Mouse (Mus musculus) liver, postnatal 0 days (tissue): Measurements from ENCODE around the gene Dzank1. TPM values are rescaled to one million over a fixed set of nuclear protein-coding genes. Genes with fewer than 3 reads are reported as not detected.

Experiments
- ATAC-seq: fragments of 200-750 bp; cut with Nextera tagmentation; 2 replicates; pipeline ENCODE4 v1.8.0; 2017; ENCODE audit warnings: mild to moderate bottlenecking, moderate library complexity
- DNase-seq: peaks from one replicate; pipeline ENCODE4 v3.0.0-alpha.2; 2016
- H3K27ac ChIP-seq: fragments of 300-500 bp; sonication (generic); 2 replicates; pipeline ENCODE4 v1.5.1; 2014; ENCODE audit warnings: antibody characterized with exemption, moderate library complexity, mild to moderate bottlenecking, low read depth
- H3K27me3 ChIP-seq: fragments of 300-500 bp; sonication (generic); 2 replicates; pipeline ENCODE4 v1.6.1; 2014; ENCODE audit warnings: low read length, control low read depth, mixed read lengths; ENCODE audit not compliant: insufficient read depth
- H3K36me3 ChIP-seq: fragments of 300-500 bp; sonication (generic); replicated peaks from 2 replicates; pipeline ENCODE4 v1.6.1; 2014; ENCODE audit warnings: mild to moderate bottlenecking, control low read depth, low read length, moderate library complexity, mixed read lengths; ENCODE audit not compliant: insufficient read depth
- H3K4me1 ChIP-seq: fragments of 300-500 bp; sonication (generic); 2 replicates; pipeline ENCODE4 v1.6.1; 2014; ENCODE audit warnings: antibody characterized with exemption, mild to moderate bottlenecking, control low read depth; ENCODE audit not compliant: insufficient read depth
- H3K4me2 ChIP-seq: fragments of 300-500 bp; sonication (generic); 2 replicates; pipeline ENCODE4 v1.6.1; 2014; ENCODE audit warnings: low read depth, mild to moderate bottlenecking, low read length, moderate library complexity, mixed read lengths
- H3K4me3 ChIP-seq: fragments of 300-500 bp; sonication (generic); 2 replicates; pipeline ENCODE4 v1.5.1; 2014; ENCODE audit warnings: low read depth, low read length
- H3K9ac ChIP-seq: fragments of 300-500 bp; sonication (generic); replicated peaks from 2 replicates; pipeline ENCODE4 v1.6.1; 2014; ENCODE audit warnings: mild to moderate bottlenecking, moderate library complexity
- H3K9me3 ChIP-seq: fragments of 300-500 bp; sonication (generic); 2 replicates; pipeline ENCODE4 v1.6.1; 2016; ENCODE audit warnings: mild to moderate bottlenecking, control low read depth, low read length, mixed read lengths
- CTCF ChIP-seq: sonication (generic); IDR thresholded peaks from 2 replicates; pipeline ENCODE4 v1.5.1; 2016; ENCODE audit warnings: antibody characterized with exemption, low read depth
- EP300 ChIP-seq: IDR thresholded peaks from 2 replicates; pipeline ENCODE4 v1.6.1; 2016; ENCODE audit warnings: antibody characterized with exemption, low read depth, mild to moderate bottlenecking
- WGBS: fragments of 180-500 bp; shearing (Covaris S2); extraction: QIAGEN DNeasy Blood & Tissue Kit; methylation state at CpG from one replicate; pipeline ENCODE4 v1.1.7; 2014; ENCODE audit not compliant: insufficient replicate concordance; 5-methylcytosine and 5-hydroxymethylcytosine counted together
- polyA plus RNA-seq: library from polyadenylated mRNA; unstranded; fragments of >200 nt; fragmentation: Nextera tagmentation; extraction: Ambion mirVana; gene quantifications from 2 replicates; pipeline ENCODE4 v1.2.1, GENCODE M21; 2015

The Dzank1 gene
- polyA plus RNA-seq: 0.02 and 0.04 TPM in 2 replicates

DNA sequence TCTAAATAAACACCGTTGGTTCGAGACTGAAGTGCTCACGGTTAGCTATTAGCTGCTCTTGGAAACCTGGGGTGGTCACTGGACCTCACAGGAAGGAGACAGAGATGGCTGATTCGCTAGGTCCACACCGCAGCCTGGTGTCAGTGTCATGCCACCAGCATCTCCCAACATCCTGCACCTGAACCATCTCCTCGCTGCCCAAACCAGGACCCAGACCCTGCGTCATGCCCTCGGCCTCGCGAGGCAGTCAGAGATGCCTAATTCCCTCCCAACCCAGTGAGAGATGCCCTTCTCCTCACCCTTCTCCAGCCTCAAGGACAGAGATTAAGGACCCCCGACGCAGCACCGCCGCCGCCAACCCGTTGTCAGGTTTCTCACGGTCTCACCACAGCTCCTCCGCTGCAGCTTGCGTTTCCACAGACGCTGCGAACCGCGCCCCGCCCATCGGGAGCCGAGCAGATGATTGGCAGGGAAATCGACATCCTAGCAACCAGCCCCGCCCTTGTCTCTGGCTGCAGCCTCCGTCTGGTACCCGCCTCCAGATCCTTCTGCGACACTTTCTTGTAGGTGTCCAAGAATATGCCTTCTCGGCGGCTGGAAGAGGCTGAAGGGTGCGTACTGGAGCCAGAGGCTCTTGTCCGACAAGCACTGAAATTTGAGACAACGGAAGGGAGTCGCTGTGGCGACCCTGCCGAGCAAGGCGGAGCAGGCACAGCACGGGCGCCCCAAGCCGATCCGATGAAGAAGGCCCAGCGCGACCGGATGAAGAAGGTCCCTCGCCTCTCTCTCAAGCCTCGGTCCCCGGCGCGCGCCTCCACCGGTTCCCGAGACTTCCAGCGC is at the start of gene Dzank1, which contains the start of gene Polr3f:
Dzank1 (minus strand) TSS at position 434 of the 840 bp plus-strand sequence.
Polr3f (plus strand) TSS at position 738 of the 840 bp plus-strand sequence.
- H3K9me3 ChIP-seq: no peaks in the 10 kb centered on the region
- H3K27ac ChIP-seq: peak within 1 kb of the TSS; percentile 73
- H3K4me1 ChIP-seq: peaks cover 19% of the 10 kb centered on the region
- H3K4me2 ChIP-seq: peak within 1 kb of the TSS; percentile 91
- peaks cover 13% of the 10 kb centered on the region; the same call in 1 of the 2 replicates for H3K36me3 ChIP-seq
- DNase-seq: peak; percentile 97
- ATAC-seq: peak; percentile 99
- peak within 1 kb of the TSS; percentile 82 for H3K4me3 ChIP-seq
- peak; percentile 15; the same call in 1 of the 2 replicates for TF ChIP-seq CTCF
- peak; percentile 79 for TF ChIP-seq EP300
- H3K9ac ChIP-seq: peak within 1 kb of the TSS; percentile 92
- peaks cover 9% of the 10 kb centered on the region; the same call in 1 of the 2 replicates for H3K27me3 ChIP-seq
- 2% methylated on average over 56 of the region's 56 CpGs for WGBS

DNA sequence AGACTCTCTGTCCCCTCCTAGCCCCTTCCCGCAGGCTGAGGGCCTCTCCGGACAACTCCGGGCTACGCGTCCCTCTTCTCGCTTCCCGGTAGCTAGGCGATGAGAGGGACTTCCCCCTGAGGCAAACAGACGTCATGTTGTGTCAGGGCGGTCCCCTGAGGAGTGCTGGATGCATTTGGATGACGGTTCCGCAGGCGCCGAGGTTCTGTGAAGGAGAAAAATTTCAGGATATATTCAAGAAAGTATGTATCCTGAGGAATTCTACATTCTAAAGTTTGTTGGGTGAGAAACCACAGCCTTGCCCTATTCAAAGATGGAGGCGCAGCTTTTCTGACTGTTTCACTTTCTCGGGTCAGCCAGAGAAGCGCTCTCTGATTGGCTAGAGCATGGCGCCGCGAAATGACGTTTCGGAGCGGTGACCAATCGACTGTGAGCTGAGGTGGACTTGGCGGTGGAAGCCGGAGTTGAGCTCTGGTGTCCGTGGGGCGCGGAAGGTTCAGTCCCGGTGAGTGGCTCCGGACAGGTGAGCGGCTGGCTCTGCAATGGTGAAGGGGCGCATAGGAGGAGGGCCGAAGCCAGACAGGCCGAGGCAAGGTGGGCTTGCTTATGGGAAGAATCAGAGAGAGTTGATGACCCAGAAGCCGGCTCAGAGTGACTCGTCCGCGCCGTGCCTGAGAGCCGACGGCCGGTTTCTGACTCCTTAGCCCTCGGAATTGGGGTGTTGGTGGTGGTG is 28.8 kb upstream of the Dzank1 start, which contains the start of gene Sec23b:
Sec23b (plus strand) TSS at position 410 of the 733 bp plus-strand sequence.
- under 1% methylated on average over 44 of the region's 44 CpGs for WGBS
- peak; percentile 97 for DNase-seq
- peak within 1 kb of the TSS; percentile 81 for H3K4me3 ChIP-seq
- ATAC-seq: peak; percentile 99
- peak within 1 kb of the TSS; percentile 84 for H3K27ac ChIP-seq
- no peaks in the 10 kb centered on the region for H3K27me3 ChIP-seq
- TF ChIP-seq EP300 (no peak), CTCF (no peak)
- peak within 1 kb of the TSS; percentile 81 for H3K9ac ChIP-seq
- peaks cover 12% of the 10 kb centered on the region for H3K4me1 ChIP-seq
- H3K4me2 ChIP-seq: peak within 1 kb of the TSS; percentile 73
- H3K36me3 ChIP-seq: peaks cover 10% of the 10 kb centered on the region
- H3K9me3 ChIP-seq: no peaks in the 10 kb centered on the region

DNA sequence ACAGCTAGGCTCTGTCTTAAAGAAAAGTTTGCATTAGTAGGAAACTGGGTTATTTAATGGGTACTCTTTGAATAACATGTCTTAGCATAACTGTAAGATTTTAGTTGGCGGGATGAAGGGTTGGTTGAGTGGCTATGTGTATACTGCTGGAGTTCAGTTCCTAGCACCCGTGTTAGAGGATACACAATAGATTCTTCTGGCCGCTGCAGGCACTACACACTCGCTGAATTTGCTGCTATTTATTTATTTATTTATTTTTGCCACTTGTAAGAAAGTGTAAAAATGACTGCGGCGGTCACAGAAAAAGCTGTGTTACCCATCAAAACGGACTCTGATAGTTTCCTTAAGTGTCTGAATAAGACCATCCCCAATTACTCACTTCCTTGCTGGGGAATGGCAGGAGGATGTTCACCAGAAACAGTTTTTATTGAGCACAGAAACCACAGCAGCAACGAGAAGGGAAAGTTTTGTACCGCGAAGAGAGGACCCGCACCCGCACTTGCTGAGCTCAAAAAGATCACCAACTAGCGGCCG is 28.1 kb upstream of the Dzank1 start:
- H3K27me3 ChIP-seq: no peaks in the 10 kb centered on the region
- H3K27ac ChIP-seq: peak overlapping the region; percentile 84
- peak overlapping the region; percentile 81 for H3K9ac ChIP-seq
- no peaks in the 10 kb centered on the region for H3K9me3 ChIP-seq
- no peak for ATAC-seq
- H3K36me3 ChIP-seq: peaks cover 10% of the 10 kb centered on the region
- H3K4me1 ChIP-seq: peaks cover 14% of the 10 kb centered on the region
- peak overlapping the region; percentile 81 for H3K4me3 ChIP-seq
- peak; percentile 14 for DNase-seq
- H3K4me2 ChIP-seq: peak overlapping the region; percentile 73
- TF ChIP-seq EP300: no peak
- TF ChIP-seq CTCF: no peak
- WGBS: 2% methylated on average over 14 of the region's 14 CpGs

DNA sequence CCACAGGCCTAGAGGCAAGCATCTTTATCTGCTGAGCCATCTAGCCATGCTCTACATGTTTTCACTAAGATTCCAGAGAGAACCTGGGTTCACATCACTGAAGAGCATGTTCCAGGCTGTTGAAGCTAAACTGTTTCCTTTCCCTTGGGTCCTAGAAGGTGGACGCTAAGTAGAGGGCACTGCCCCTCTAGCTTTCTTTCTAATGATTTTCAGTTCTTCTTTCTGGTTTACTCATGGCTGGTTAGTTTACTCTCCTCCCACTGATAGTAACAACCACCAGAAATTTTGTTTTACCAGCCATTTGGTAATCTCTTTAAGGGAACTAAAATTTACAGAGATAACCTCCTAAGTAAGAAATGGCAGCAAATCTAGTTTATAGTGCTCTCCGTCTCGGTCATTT is 26.7 kb upstream of the Dzank1 start:
- ATAC-seq (no peak), DNase-seq (no peak)
- Histone ChIP-seq H3K4me3 (no peak overlapping the region), H3K36me3 (no peaks in the 10 kb centered on the region), H3K9me3 (no peaks in the 10 kb centered on the region), H3K9ac (no peak overlapping the region), H3K4me1 (peaks cover 14% of the 10 kb centered on the region), H3K4me2 (no peak overlapping the region), H3K27ac (no peak overlapping the region), H3K27me3 (no peaks in the 10 kb centered on the region)
- 89% methylated on average over 3 of the region's 3 CpGs for WGBS
- TF ChIP-seq CTCF (no peak), EP300 (no peak)

DNA sequence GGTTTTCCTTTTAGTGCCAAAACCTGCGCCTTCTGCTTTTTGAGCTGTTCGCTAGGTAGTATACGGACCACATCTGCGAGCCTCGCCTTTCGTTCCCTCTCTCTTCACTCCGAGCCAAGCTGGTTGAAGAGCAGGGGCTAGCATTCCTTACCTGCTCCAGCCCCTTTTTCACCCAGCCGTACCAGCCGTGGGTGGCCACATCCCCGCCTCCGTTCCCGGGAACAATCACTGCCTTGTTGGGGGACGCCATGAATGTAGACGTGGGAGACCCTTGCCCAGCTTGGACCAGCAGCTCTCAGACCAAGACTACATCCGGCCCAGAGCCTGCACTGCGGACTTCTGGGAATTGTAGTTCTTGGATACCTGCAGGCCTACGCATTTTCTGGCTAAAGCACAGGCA is 23.3 kb upstream of the Dzank1 start, which contains the start of gene Rbbp9:
Rbbp9 (minus strand) TSS at position 341 of the 400 bp plus-strand sequence.
- H3K9ac ChIP-seq: peak within 1 kb of the TSS; percentile 81
- 0 out of 2 replicates have a peak within 1 kb of the TSS, but pooled peaks have one; percentile 16 for H3K27ac ChIP-seq
- DNase-seq: peak; percentile 56
- no peaks in the 10 kb centered on the region for H3K9me3 ChIP-seq
- peak; percentile 82 for ATAC-seq
- H3K36me3 ChIP-seq: no peaks in the 10 kb centered on the region
- peak within 1 kb of the TSS; percentile 89 for H3K4me2 ChIP-seq
- peaks cover 6% of the 10 kb centered on the region for H3K4me1 ChIP-seq
- under 1% methylated on average over 17 of the region's 17 CpGs for WGBS
- no peaks in the 10 kb centered on the region for H3K27me3 ChIP-seq
- no peak for TF ChIP-seq EP300
- peak within 1 kb of the TSS; percentile 78 for H3K4me3 ChIP-seq

DNA sequence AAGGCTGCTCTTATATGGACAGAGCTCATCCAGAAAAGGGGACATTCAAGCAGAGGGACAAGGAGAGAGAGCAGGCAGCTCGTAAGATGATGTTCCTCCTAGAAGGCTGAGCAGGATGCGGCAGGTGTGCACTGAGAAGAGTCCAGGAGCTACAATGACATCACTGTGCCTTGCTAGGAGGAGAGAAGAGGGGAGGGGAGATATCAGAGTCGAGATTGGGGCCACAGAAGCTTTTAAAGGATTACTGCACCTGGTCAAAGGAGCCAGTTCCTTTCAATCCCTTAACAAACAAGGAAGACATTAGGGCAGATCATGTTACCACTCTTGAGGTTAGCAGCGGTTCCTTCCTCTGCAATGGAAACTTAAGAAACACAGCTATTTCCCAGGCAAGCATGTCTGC is 20.3 kb upstream of the Dzank1 start:
- TF ChIP-seq EP300: no peak
- no peak for TF ChIP-seq CTCF
- no peak overlapping the region for H3K9ac ChIP-seq
- ATAC-seq (no peak), DNase-seq (no peak)
- H3K27ac ChIP-seq: no peak overlapping the region
- H3K4me3 ChIP-seq: no peak overlapping the region
- H3K9me3 ChIP-seq: no peaks in the 10 kb centered on the region
- peaks cover 2% of the 10 kb centered on the region; the same call in 1 of the 2 replicates for H3K4me1 ChIP-seq
- no peaks in the 10 kb centered on the region for H3K27me3 ChIP-seq
- H3K4me2 ChIP-seq: no peak overlapping the region
- peaks cover 5% of the 10 kb centered on the region for H3K36me3 ChIP-seq
- 69% methylated on average over 4 of the region's 4 CpGs for WGBS
